Mouse (Mus musculus) layer of hippocampus, postnatal 14 days (tissue): ENCODE results near the gene Mcpt8. TPM values are rescaled to one million over a fixed set of nuclear protein-coding genes. Genes with fewer than 3 reads are reported as not detected.
"Not testable (repeated sequence)": the region's sequence is repeated elsewhere in the genome, so short reads cannot be mapped to it uniquely, and the experiment has no call there.

Experiments
- DNase-seq, 2 experiments: peaks; one replicate each; pipeline ENCODE4 v3.0.0; 2021 to 2022; ENCODE audit warnings: low spot score in 2 of 2, mixed read lengths in 1 of 2
- long read RNA-seq, 2 experiments: library from polyadenylated mRNA; stranded (forward); transcript quantifications; one replicate each; pipeline ENCODE4 v2.0.0; 2021
- total RNA-seq, 2 experiments: library from RNA; stranded (reverse); gene quantifications; 2 replicates each; pipeline ENCODE4 v1.2.3; 2021

The Mcpt8 gene
- not detected for total RNA-seq
- long read RNA-seq, experiment 1, result 0 reads
- long read RNA-seq, experiment 2, result 0 reads

DNA sequence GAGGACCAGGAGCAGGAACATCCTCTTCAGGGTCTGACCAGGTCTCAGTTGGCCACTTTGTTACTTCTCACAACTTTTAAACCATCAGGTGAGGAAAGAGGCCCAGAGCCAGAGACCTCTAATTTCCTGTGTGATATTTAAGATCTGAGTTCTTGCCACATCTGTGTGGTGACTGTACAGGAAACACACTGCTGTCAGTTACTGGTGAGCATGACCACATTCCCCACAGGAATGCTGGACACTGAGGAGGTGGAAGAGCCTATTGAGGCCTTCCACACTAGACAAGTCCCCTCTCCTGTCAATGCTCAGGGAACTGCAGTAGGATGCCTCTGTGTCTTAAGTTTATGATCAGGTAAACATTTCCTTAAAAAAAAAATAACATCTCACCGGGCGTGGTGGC lies at the start of gene Mcpt8:
Mcpt8 (minus strand) TSS at position 107 of the 400 bp plus-strand sequence.
- no peak for DNase-seq

GRCm38 (mm10) chr14:56133675-56134074 lies 48.6 kb upstream of the Mcpt8 start:
- DNase-seq, result not testable (repeated sequence)

GRCm38 (mm10) chr14:56132508-56132907 lies 47.4 kb upstream of the Mcpt8 start, which contains the start of gene Gzmd:
Gzmd (minus strand) TSS chr14:56132608.
- not testable (repeated sequence) for DNase-seq

- DNase-seq, result no peak
Measured at GRCm38 (mm10) chr14:56128341-56128740, 43.3 kb upstream of the Mcpt8 start.

- no peak for DNase-seq
Measured at GRCm38 (mm10) chr14:56123516-56123915, 38.4 kb upstream of the Mcpt8 start.

- no peak for DNase-seq
Measured at GRCm38 (mm10) chr14:56120525-56120924, 35.5 kb upstream of the Mcpt8 start, which contains the start of gene Gzme. Gzme (minus strand) TSS chr14:56120625.

DNA sequence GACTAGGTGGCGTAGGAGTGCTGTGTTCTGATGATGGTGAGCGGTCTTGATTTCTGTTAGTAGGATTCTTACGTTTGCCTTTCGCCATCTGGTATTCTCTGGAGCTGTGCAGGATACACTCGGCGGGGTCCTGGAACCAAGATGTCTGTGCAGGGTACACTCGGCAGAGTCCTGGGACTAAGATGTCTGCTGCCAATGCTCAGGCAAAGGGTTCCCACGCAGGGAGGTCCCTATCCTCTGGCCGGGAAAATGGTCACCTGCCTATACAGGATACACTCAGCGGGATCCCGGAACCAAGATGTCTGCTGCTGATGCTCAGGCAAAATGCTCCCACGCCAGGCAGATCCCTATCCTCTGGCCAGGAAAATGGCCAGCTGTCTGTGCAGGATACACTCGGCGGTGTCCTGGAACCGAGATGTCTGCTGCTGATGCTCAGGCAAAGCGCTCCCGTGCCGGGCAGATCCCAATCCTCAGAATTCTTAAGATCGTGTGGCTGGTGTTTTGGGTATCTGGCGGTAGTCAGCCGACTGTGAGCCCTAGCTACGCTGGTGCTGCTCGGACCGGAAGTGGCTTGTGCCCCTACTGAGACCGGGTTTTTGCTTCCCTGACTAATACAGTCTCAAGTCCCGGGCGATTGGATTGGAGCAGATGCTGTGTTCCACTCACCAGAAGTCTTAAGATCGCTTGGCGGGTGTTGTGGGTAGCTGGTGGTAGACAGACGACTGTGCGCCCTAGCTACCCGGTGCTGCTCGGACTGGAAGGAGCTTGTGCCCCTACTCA lies 30.6 kb upstream of the Mcpt8 start:
- not testable (repeated sequence) for DNase-seq

- peak in 1 of 2 experiments; percentile 10 for DNase-seq
Measured at GRCm38 (mm10) chr14:56105447-56106180, 20.5 kb upstream of the Mcpt8 start.

- DNase-seq, result no peak
Measured at GRCm38 (mm10) chr14:56105016-56105415, 19.9 kb upstream of the Mcpt8 start.

DNA sequence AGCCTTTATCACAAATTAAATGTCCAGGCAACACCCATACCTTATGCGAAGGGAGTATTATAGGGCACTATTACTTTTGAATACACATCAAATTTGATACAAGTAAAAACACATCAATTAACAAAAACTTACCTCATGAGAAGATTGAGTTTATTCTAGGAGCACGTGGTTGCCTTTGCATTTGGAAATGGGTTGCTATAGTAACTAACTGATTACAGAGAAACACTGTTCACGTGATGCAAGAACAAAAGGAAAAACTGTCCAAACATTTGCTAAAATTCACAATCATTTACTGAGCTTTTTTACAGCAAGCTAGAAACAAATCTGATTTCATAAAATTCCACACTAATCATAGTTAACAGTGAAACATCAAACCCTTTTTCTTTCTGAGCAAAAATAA lies 18.4 kb upstream of the Mcpt8 start:
- DNase-seq, result peak in 1 of 2 experiments; percentile 30

- DNase-seq, result no peak
Measured at GRCm38 (mm10) chr14:56102386-56102785, 17.3 kb upstream of the Mcpt8 start, which contains the start of gene Ctsg. Ctsg (minus strand) TSS chr14:56102574.

DNA sequence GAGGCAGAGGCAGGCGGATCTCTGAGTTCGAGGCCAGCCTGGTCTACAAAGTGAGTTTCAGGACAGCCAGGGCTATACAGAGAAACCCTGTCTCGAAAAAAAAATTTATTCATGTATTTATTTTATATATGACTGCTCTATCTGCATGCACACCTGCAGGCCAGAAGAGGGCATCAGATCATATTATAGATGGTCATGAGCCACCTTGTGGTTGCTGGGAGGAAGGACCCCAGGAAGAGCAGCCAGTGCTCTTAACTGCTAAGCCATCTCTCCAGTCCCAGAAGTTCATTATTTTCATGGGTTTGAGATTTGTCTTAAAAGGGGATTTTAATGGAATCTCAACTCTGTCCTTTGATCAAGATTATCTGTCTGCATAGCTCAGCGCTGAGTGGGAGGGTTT lies 13.9 kb upstream of the Mcpt8 start:
- no peak for DNase-seq

GRCm38 (mm10) chr14:56097597-56097996 lies 12.5 kb upstream of the Mcpt8 start:
- no peak for DNase-seq

GRCm38 (mm10) chr14:56093353-56093752 lies 8.3 kb upstream of the Mcpt8 start:
- DNase-seq, result no peak

DNA sequence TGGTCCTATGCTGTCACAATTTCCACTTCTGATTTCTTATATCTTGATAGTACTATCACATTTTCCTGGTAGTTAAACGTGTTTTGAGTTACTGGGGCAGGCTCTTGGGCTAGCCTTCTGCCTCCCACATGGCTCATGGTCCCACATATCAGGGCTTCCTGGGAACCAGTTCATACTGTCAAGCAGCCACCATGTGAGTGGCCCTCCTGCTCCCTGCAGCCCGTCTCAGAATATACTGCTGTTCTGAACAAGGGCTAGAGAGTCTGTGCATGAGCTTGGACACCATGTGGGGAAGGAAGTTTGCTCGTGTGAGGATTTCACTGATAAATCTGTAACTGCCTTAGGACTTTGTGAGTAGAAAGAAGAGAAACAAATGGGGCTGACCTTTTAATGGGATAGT lies 1.6 kb upstream of the Mcpt8 start:
- DNase-seq, result no peak

GRCm38 (mm10) chr14:56082016-56082415 lies 3.1 kb downstream of the Mcpt8 start:
- no peak for DNase-seq

DNA sequence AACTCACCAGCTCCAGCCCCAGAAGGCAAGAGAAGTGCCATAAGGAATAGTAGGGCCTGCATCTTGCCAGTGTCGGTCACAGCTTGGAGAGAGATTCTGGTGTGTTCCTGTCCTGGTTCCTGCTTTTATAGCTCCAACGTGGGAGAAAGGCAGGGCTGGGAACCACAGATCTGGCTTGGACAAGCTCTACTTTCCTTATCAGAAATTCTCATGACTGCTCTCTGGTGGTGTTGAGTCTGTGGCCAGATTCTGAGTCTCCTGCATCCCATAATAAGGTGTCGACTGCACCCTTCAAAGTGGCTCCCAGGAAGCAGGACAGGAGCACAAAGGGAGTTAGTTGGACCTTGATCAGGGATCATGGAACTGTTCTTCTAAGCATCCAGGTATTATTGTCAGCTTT lies 22.9 kb downstream of the Mcpt8 start, which contains the start of gene Mcpt4:
Mcpt4 (minus strand) TSS at position 101 of the 400 bp plus-strand sequence.
- not testable (repeated sequence) for DNase-seq

DNA sequence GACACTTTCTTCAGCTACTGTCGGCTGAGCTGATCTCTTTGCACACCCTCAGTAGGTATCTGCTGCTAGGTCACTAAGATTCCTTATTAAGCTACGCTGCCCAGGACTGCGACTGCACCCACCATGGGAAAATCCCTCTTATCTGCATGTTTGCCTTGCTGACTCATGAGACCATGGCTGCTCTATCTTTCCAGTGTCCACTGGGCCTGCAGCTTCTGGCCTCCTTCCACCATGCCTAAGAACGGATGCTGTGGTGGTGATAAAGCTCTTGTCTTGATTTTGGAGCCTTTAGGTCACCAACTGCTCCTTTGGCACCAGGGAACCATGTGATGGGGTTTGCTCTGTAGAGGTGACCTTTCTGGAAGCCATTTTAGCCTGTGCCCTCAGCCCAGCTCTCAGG lies 27.4 kb downstream of the Mcpt8 start:
- no peak for DNase-seq

DNA sequence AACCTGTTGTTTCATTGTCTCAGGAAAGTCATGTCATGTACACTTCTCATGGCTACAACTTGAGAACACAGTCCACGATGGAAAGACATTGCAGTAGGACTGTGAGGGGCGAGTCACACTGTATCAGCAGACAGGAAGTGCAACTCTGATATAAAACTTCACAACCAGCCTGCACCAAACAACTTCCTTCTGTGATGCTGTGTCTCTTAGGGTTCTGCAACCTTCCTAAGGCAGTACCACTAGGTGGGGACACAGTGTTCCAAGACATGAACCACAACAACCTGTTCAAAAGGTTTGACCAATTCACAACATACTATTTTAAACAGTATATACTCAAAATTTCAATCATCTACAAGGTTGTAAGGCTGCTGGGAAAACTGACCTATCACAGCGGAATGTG lies 29.7 kb downstream of the Mcpt8 start:
- DNase-seq, result no peak

DNA sequence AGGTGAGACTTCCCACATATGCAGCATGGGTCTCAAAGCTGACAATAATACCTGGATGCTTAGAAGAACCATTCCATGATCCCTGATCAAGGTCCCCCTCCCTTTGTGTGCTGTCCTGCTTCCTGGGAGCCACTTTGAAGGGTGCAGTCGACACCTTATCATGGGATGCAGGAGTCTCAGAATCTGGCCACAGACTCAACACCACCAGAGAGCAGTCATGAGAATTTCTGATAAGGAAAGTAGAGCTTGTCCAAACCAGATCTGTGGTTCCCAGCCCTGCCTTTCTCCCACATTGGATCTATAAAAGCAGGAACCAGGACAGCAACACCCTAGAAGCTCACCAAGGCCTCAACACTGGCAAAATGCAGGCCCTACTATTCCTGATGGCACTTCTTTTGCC lies 43.3 kb downstream of the Mcpt8 start, which contains the start of gene Mcpt2:
Mcpt2 (plus strand) TSS at position 250 of the 400 bp plus-strand sequence.
- DNase-seq, result not testable (repeated sequence)

- no peak for DNase-seq
Measured at GRCm38 (mm10) chr14:56034433-56034832, 50.6 kb downstream of the Mcpt8 start.
